Mouse (Mus musculus): ENCODE results near the gene Apol11b. TPM values are rescaled to one million over a fixed set of nuclear protein-coding genes. Genes with fewer than 3 reads are reported as not detected.
"Not testable (repeated sequence)": the region's sequence is repeated elsewhere in the genome, so short reads cannot be mapped to it uniquely, and the experiment has no call there.

The Apol11b gene
- polyA plus RNA-seq (2016; fragmentation: Nextera tagmentation; extraction: Ambion mirVana), result not detected in 2 replicates

- not testable (repeated sequence) for H3K4me3 ChIP-seq; H3K36me3 ChIP-seq; H3K9me3 ChIP-seq (replicated peaks); H3K9ac ChIP-seq; H3K27me3 ChIP-seq; H3K4me1 ChIP-seq; H3K4me2 ChIP-seq (replicated peaks); H3K27ac ChIP-seq; ATAC-seq (ENCODE audit: low FRiP score)
- WGBS, result 74% methylated on average over 2 of the region's 2 CpGs
Observed at GRCm38 (mm10) chr15:77643176-77643575, at the start of gene Apol11b. Gene Apol11b, minus strand, starts transcription at chr15:77643286.

- H3K27me3 ChIP-seq, result not testable (repeated sequence)
- H3K9ac ChIP-seq, result 0 out of 2 replicates have a peak overlapping the region, but pooled peaks have one; percentile 15
Observed at GRCm38 (mm10) chr15:77691532-77692311, 48.6 kb upstream of the Apol11b start.

GRCm38 (mm10) chr15:77683944-77684343 is 40.9 kb upstream of the Apol11b start:
- not testable (repeated sequence) for H3K27ac ChIP-seq; H3K4me3 ChIP-seq; H3K9ac ChIP-seq; H3K36me3 ChIP-seq; H3K4me2 ChIP-seq (replicated peaks); H3K9me3 ChIP-seq (replicated peaks); H3K27me3 ChIP-seq; H3K4me1 ChIP-seq; ATAC-seq (ENCODE audit: low FRiP score)
- WGBS, result 20% methylated on average over 11 of the region's 11 CpGs

More at GRCm38 (mm10) chr15:77691532-77692311, 48.6 kb upstream of the Apol11b start:
- not testable (repeated sequence) for H3K27ac ChIP-seq; H3K36me3 ChIP-seq; ATAC-seq (ENCODE audit: low FRiP score); H3K9me3 ChIP-seq (replicated peaks); H3K4me1 ChIP-seq
- H3K4me2 ChIP-seq (replicated peaks), result peak overlapping the region; percentile 45
- peak overlapping the region; percentile 17 for H3K4me3 ChIP-seq
- WGBS, result 8% methylated on average over 19 of the region's 20 CpGs

- ATAC-seq (ENCODE audit: low FRiP score); H3K4me3 ChIP-seq; H3K9ac ChIP-seq; H3K4me1 ChIP-seq; H3K27ac ChIP-seq; H3K9me3 ChIP-seq (replicated peaks); H3K36me3 ChIP-seq; H3K4me2 ChIP-seq (replicated peaks); H3K27me3 ChIP-seq: not testable (repeated sequence)
- 95% methylated on average over 1 of the region's 1 CpGs for WGBS
Observed at GRCm38 (mm10) chr15:77674081-77674480, 31.0 kb upstream of the Apol11b start.

- 86% methylated on average over 2 of the region's 2 CpGs for WGBS
Observed at GRCm38 (mm10) chr15:77661841-77662240, 18.8 kb upstream of the Apol11b start.

GRCm38 (mm10) chr15:77659773-77660172 is 16.7 kb upstream of the Apol11b start:
- not testable (repeated sequence) for H3K9me3 ChIP-seq (replicated peaks); H3K4me1 ChIP-seq; H3K9ac ChIP-seq; H3K4me2 ChIP-seq (replicated peaks); H3K36me3 ChIP-seq; H3K27ac ChIP-seq; H3K4me3 ChIP-seq; H3K27me3 ChIP-seq; ATAC-seq (ENCODE audit: low FRiP score)
- 94% methylated on average over 1 of the region's 1 CpGs for WGBS

More at GRCm38 (mm10) chr15:77661841-77662240, 18.8 kb upstream of the Apol11b start:
- ATAC-seq (ENCODE audit: low FRiP score); H3K36me3 ChIP-seq; H3K27me3 ChIP-seq; H3K4me2 ChIP-seq (replicated peaks); H3K4me1 ChIP-seq; H3K9me3 ChIP-seq (replicated peaks); H3K9ac ChIP-seq; H3K4me3 ChIP-seq; H3K27ac ChIP-seq: not testable (repeated sequence)

- not testable (repeated sequence) for H3K36me3 ChIP-seq; H3K4me3 ChIP-seq; H3K9me3 ChIP-seq (replicated peaks); H3K27me3 ChIP-seq; H3K4me1 ChIP-seq; H3K9ac ChIP-seq; ATAC-seq (ENCODE audit: low FRiP score); H3K27ac ChIP-seq; H3K4me2 ChIP-seq (replicated peaks)
Observed at GRCm38 (mm10) chr15:77651143-77651542, 8.1 kb upstream of the Apol11b start.

GRCm38 (mm10) chr15:77629822-77630221 is 13.3 kb downstream of the Apol11b start:
- not testable (repeated sequence) for H3K4me1 ChIP-seq; H3K27me3 ChIP-seq; H3K4me3 ChIP-seq; H3K9me3 ChIP-seq (replicated peaks); H3K9ac ChIP-seq; ATAC-seq (ENCODE audit: low FRiP score); H3K36me3 ChIP-seq; H3K27ac ChIP-seq; H3K4me2 ChIP-seq (replicated peaks)
- WGBS, result 77% methylated on average over 3 of the region's 3 CpGs

- H3K4me2 ChIP-seq (replicated peaks); H3K4me3 ChIP-seq; H3K9ac ChIP-seq; ATAC-seq (ENCODE audit: low FRiP score); H3K27ac ChIP-seq; H3K9me3 ChIP-seq (replicated peaks); H3K4me1 ChIP-seq; H3K27me3 ChIP-seq; H3K36me3 ChIP-seq: not testable (repeated sequence)
- 72% methylated on average over 9 of the region's 9 CpGs for WGBS
Observed at GRCm38 (mm10) chr15:77628647-77629046, 14.4 kb downstream of the Apol11b start.

GRCm38 (mm10) chr15:77626471-77626870 is 16.6 kb downstream of the Apol11b start:
- H3K27me3 ChIP-seq; H3K27ac ChIP-seq; H3K4me3 ChIP-seq; H3K9me3 ChIP-seq (replicated peaks); H3K9ac ChIP-seq; H3K4me2 ChIP-seq (replicated peaks); ATAC-seq (ENCODE audit: low FRiP score); H3K4me1 ChIP-seq; H3K36me3 ChIP-seq: not testable (repeated sequence)
- WGBS, result 85% methylated on average over 4 of the region's 4 CpGs

- 87% methylated on average over 1 of the region's 1 CpGs for WGBS
Observed at GRCm38 (mm10) chr15:77624710-77625109, 18.4 kb downstream of the Apol11b start.

GRCm38 (mm10) chr15:77606069-77606468 is 37.0 kb downstream of the Apol11b start:
- no peak for ATAC-seq (ENCODE audit: low FRiP score)
- H3K27ac ChIP-seq, result no peak overlapping the region
- 90% methylated on average over 3 of the region's 3 CpGs for WGBS

More at GRCm38 (mm10) chr15:77624710-77625109, 18.4 kb downstream of the Apol11b start:
- no peak overlapping the region for H3K9ac ChIP-seq
- H3K36me3 ChIP-seq, result no peaks in the 10 kb centered on the region
- no peak for ATAC-seq (ENCODE audit: low FRiP score)
- no peaks in the 10 kb centered on the region for H3K27me3 ChIP-seq
- no peaks in the 10 kb centered on the region for H3K4me1 ChIP-seq
- no peaks in the 10 kb centered on the region for H3K9me3 ChIP-seq (replicated peaks)
- H3K4me2 ChIP-seq (replicated peaks), result no peak overlapping the region
- no peak overlapping the region for H3K27ac ChIP-seq
- no peak overlapping the region for H3K4me3 ChIP-seq

GRCm38 (mm10) chr15:77598958-77599357 is 44.1 kb downstream of the Apol11b start, which contains the start of gene Gm36245:
Gene Gm36245, plus strand, starts transcription at chr15:77599258.
- H3K4me1 ChIP-seq, result no peaks in the 10 kb centered on the region
- no peaks in the 10 kb centered on the region for H3K9me3 ChIP-seq (replicated peaks)
- no peak within 1 kb of the TSS for H3K4me3 ChIP-seq
- no peak within 1 kb of the TSS for H3K4me2 ChIP-seq (replicated peaks)
- H3K9ac ChIP-seq, result no peak within 1 kb of the TSS
- no peak for ATAC-seq (ENCODE audit: low FRiP score)
- WGBS, result 88% methylated on average over 1 of the region's 1 CpGs
- no peaks in the 10 kb centered on the region for H3K36me3 ChIP-seq
- H3K27ac ChIP-seq, result no peak within 1 kb of the TSS
- H3K27me3 ChIP-seq, result no peaks in the 10 kb centered on the region

More at GRCm38 (mm10) chr15:77606069-77606468, 37.0 kb downstream of the Apol11b start:
- Histone ChIP-seq H3K4me1 (no peaks in the 10 kb centered on the region), H3K9ac (no peak overlapping the region), H3K4me3 (no peak overlapping the region), H3K9me3 (replicated peaks) (no peaks in the 10 kb centered on the region), H3K36me3 (no peaks in the 10 kb centered on the region), H3K4me2 (replicated peaks) (no peak overlapping the region), H3K27me3 (no peaks in the 10 kb centered on the region)

All from hindbrain, embryonic 12.5 days (tissue).